Mouse (Mus musculus): ENCODE measurements around the gene Mgat5. TPM values are rescaled to one million over a fixed set of nuclear protein-coding genes. Genes with fewer than 3 reads are reported as not detected.

Gene Mgat5
- polyA plus RNA-seq, 1 experiment from 2014 or later = 13.1 TPM

DNA sequence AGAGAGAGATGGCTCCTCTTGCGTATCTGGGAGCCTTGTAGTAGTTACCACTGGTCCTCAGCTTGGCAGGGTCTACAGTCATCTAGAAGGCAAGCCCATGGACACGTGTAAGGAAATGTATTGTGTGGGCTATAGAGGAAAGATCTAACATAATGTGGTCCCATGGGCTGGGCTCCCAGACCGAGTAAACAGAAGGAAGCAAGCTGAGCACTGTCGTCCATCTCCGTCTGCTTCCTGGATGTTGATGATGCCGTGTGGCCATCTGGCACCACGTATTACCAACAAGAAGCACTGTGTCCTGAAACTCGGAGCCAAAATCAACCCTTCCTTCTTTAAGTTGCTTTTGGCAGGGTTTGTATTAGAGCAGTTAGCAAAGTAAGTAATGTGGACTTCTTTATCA, 163.7 kb downstream of the Mgat5 start:
- Histone ChIP-seq H3K9ac (ENCODE audit: low read depth, low read length) (no peak overlapping the region), H3K9me3 (ENCODE audit: control insufficient read depth, low read length) (no peaks in the 10 kb centered on the region), H3K4me2 (ENCODE audit: low read length) (no peak overlapping the region), H3K36me3 (ENCODE audit: control insufficient read depth, insufficient read depth, low read length) (peaks cover 3% of the 10 kb centered on the region; the same call in 1 of the 2 replicates), H3K27ac (ENCODE audit: low read depth, low read length) (no peak overlapping the region), H3K4me1 (ENCODE audit: control insufficient read depth, insufficient read depth, low read depth, low read length) (no peaks in the 10 kb centered on the region), H3K27me3 (replicated peaks; ENCODE audit: control insufficient read depth, insufficient read depth, low read length) (no peaks in the 10 kb centered on the region), H3K4me3 (ENCODE audit: low read length) (no peak overlapping the region)
- 70% methylated on average over 8 of the region's 8 CpGs for WGBS
- ATAC-seq = no peak

DNA sequence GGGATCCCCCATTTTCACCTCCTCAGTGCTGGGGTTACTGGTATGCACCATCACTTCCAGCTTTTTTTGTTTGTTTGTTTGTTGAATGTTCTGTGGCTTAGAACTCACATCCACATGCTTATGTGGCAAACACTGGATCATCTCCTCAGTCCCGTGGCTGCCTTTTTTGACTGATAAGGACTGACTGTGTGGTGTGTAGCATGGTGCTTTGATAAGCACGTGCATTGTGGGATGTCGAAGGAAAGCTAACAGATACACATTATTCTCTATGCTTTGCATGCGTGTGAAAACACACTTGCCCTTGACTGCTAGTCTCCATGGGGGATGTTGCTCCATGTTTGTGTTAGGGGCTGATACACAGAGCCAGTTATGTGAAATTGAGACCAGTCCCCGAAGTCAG, 164.7 kb downstream of the Mgat5 start:
- Histone ChIP-seq H3K4me1 (ENCODE audit: control insufficient read depth, insufficient read depth, low read depth, low read length) (peaks cover 6% of the 10 kb centered on the region), H3K4me3 (ENCODE audit: low read length) (no peak overlapping the region), H3K4me2 (ENCODE audit: low read length) (no peak overlapping the region), H3K27ac (ENCODE audit: low read depth, low read length) (no peak overlapping the region), H3K9me3 (ENCODE audit: control insufficient read depth, low read length) (no peaks in the 10 kb centered on the region), H3K36me3 (ENCODE audit: control insufficient read depth, insufficient read depth, low read length) (peaks cover 3% of the 10 kb centered on the region; the same call in 1 of the 2 replicates), H3K27me3 (replicated peaks; ENCODE audit: control insufficient read depth, insufficient read depth, low read length) (no peaks in the 10 kb centered on the region), H3K9ac (ENCODE audit: low read depth, low read length) (no peak overlapping the region)
- WGBS = 95% methylated on average over 5 of the region's 5 CpGs
- no peak for ATAC-seq

DNA sequence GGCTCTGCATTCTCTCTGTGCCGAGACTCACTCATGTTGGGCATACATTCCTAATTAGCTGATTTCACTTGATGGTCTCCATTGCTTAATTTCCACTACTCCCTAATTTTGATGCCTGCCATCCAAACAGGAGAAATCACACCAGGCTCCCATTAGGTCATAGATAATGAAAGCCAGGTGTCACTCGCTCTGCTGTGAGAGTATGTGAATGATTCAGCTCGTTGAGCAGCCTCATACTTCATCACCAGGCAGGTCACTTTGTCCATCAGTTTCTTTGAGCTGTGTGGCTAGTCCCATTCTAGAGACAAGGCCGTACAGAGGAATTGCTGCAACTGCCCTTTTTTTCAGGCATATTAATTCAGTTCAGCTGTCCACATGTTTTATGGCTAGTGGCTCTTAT, 167.3 kb downstream of the Mgat5 start:
- H3K27me3 ChIP-seq (replicated peaks; ENCODE audit: control insufficient read depth, insufficient read depth, low read length) = no peaks in the 10 kb centered on the region
- 68% methylated on average over 4 of the region's 4 CpGs for WGBS
- H3K9ac ChIP-seq (ENCODE audit: low read depth, low read length) = no peak overlapping the region
- no peak for ATAC-seq
- peaks cover 6% of the 10 kb centered on the region for H3K4me1 ChIP-seq (ENCODE audit: control insufficient read depth, insufficient read depth, low read depth, low read length)
- no peaks in the 10 kb centered on the region for H3K9me3 ChIP-seq (ENCODE audit: control insufficient read depth, low read length)
- no peak overlapping the region for H3K27ac ChIP-seq (ENCODE audit: low read depth, low read length)
- H3K36me3 ChIP-seq (ENCODE audit: control insufficient read depth, insufficient read depth, low read length) = no peaks in the 10 kb centered on the region
- H3K4me2 ChIP-seq (ENCODE audit: low read length) = no peak overlapping the region
- no peak overlapping the region for H3K4me3 ChIP-seq (ENCODE audit: low read length)

DNA sequence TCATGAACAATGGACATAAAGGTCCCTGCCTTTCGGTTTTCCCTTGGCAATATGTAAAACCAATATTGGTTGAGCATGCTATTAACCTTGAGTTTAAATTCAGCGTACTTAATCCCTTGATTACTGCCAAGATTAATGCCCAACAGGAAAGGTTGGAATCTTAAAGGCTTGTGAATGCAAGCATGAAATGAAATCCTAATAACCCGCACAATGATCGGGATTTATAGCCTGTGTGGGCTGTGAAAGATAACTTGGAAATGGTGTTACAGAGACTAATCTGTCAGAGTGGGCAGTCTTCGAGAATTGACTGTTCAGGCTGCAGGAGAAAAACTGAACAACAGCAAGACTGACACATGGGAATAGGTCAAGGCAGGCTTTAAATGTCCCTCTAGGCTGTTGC, 168.7 kb downstream of the Mgat5 start:
- H3K9ac ChIP-seq (ENCODE audit: low read depth, low read length) = no peak overlapping the region
- H3K36me3 ChIP-seq (ENCODE audit: control insufficient read depth, insufficient read depth, low read length) = no peaks in the 10 kb centered on the region
- H3K4me3 ChIP-seq (ENCODE audit: low read length) = no peak overlapping the region
- peaks cover 6% of the 10 kb centered on the region for H3K4me1 ChIP-seq (ENCODE audit: control insufficient read depth, insufficient read depth, low read depth, low read length)
- H3K9me3 ChIP-seq (ENCODE audit: control insufficient read depth, low read length) = no peaks in the 10 kb centered on the region
- 38% methylated on average over 5 of the region's 5 CpGs for WGBS
- peak overlapping the region; percentile 29 for H3K27ac ChIP-seq (ENCODE audit: low read depth, low read length)
- no peak overlapping the region for H3K4me2 ChIP-seq (ENCODE audit: low read length)
- ATAC-seq = no peak
- H3K27me3 ChIP-seq (replicated peaks; ENCODE audit: control insufficient read depth, insufficient read depth, low read length) = no peaks in the 10 kb centered on the region

DNA sequence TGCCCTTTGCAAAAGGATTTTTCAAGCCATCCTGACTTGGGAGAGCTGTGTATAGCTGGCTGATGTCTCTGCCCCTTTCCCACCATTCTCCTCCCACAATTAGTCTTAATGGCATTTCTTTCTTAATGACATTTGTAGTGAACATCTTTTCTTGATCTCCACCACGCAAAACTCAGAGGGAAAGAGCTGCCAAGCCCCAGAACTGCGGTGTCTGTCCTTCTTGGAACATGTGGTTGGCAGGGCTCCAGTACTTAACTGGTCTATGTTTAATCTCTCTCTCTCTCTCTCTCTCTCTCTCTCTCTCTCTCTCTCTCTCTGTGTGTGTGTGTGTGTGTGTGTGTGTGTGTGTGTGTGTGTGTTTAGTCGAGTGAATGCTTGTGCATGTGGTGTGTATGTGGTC, 169.3 kb downstream of the Mgat5 start:
- WGBS = 51% methylated on average over 3 of the region's 3 CpGs
- Histone ChIP-seq H3K9me3 (ENCODE audit: control insufficient read depth, low read length) (no peaks in the 10 kb centered on the region), H3K27me3 (replicated peaks; ENCODE audit: control insufficient read depth, insufficient read depth, low read length) (no peaks in the 10 kb centered on the region), H3K4me2 (ENCODE audit: low read length) (no peak overlapping the region), H3K9ac (ENCODE audit: low read depth, low read length) (no peak overlapping the region), H3K27ac (ENCODE audit: low read depth, low read length) (0 out of 2 replicates have a peak overlapping the region, but pooled peaks have one; percentile 3), H3K4me1 (ENCODE audit: control insufficient read depth, insufficient read depth, low read depth, low read length) (peaks cover 8% of the 10 kb centered on the region), H3K36me3 (ENCODE audit: control insufficient read depth, insufficient read depth, low read length) (no peaks in the 10 kb centered on the region), H3K4me3 (ENCODE audit: low read length) (no peak overlapping the region)
- ATAC-seq = no peak

DNA sequence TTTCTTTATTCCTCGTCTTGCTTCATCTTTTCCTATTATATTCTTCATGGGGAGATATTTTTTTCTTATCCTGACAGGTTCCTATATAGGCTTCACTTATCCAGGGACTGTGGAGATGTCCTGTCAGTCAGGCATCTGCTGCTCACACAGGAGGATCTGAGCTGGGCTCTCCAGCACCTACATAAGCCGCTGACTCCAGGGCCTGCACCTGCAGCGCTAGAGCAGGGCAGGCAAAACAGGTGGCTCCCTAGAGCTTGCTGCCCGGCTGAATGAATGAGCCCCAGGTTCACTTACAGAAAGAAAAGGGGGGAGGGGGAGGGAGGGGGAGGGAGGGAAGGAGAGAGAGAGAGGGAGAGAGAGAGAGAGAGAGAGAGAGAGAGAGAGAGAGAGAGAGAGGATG, 175.3 kb downstream of the Mgat5 start:
- no peaks in the 10 kb centered on the region for H3K27me3 ChIP-seq (replicated peaks; ENCODE audit: control insufficient read depth, insufficient read depth, low read length)
- no peak overlapping the region for H3K27ac ChIP-seq (ENCODE audit: low read depth, low read length)
- no peak overlapping the region for H3K4me2 ChIP-seq (ENCODE audit: low read length)
- H3K4me1 ChIP-seq (ENCODE audit: control insufficient read depth, insufficient read depth, low read depth, low read length) = peaks cover 13% of the 10 kb centered on the region
- H3K36me3 ChIP-seq (ENCODE audit: control insufficient read depth, insufficient read depth, low read length) = no peaks in the 10 kb centered on the region; the same call in 1 of the 2 replicates
- H3K9ac ChIP-seq (ENCODE audit: low read depth, low read length) = no peak overlapping the region
- no peak overlapping the region for H3K4me3 ChIP-seq (ENCODE audit: low read length)
- no peak for ATAC-seq
- WGBS = 30% methylated on average over 4 of the region's 4 CpGs
- no peaks in the 10 kb centered on the region for H3K9me3 ChIP-seq (ENCODE audit: control insufficient read depth, low read length)

DNA sequence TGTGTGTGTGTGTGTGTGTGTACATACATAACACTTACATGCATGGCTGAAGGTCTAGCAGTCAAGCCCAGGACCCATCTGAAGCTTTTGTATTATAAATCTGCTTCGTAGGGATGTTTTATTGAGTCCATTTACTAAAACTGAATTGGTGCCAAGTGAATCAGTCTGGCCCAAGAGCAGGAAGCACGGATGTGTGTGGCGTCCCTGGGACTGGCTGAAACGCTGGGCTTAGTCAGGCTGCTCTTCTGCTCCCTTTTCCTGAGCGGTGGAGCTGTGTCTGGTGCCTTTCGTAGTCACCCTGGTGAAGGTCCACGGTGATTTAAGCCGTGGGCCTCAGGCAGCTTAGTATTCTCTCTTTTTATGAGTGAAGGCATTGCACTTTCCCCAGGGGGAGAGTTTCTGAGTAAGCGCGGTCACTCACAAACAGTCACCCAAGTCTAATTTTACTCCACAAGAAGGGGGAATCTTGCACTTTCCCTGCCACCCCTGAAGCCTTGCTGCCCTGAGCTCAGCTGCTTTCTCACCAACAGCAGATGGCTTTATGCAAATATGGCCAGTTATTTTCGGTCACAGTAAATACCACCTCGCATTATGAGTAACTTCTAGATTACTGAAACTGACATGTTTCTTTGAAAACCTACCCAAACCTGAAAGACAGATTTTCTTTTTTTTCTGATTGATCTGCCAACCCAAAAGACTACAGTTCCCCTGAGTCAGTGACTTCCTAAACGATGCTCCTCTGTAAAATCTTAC, 176.1 kb downstream of the Mgat5 start:
- no peak overlapping the region for H3K4me3 ChIP-seq (ENCODE audit: low read length)
- H3K27ac ChIP-seq (ENCODE audit: low read depth, low read length) = peak overlapping the region; percentile 40
- H3K4me2 ChIP-seq (ENCODE audit: low read length) = no peak overlapping the region
- H3K9me3 ChIP-seq (ENCODE audit: control insufficient read depth, low read length) = no peaks in the 10 kb centered on the region
- H3K4me1 ChIP-seq (ENCODE audit: control insufficient read depth, insufficient read depth, low read depth, low read length) = peaks cover 13% of the 10 kb centered on the region
- no peaks in the 10 kb centered on the region for H3K27me3 ChIP-seq (replicated peaks; ENCODE audit: control insufficient read depth, insufficient read depth, low read length)
- WGBS = 35% methylated on average over 13 of the region's 13 CpGs
- no peaks in the 10 kb centered on the region; the same call in 1 of the 2 replicates for H3K36me3 ChIP-seq (ENCODE audit: control insufficient read depth, insufficient read depth, low read length)
- no peak for ATAC-seq
- no peak overlapping the region for H3K9ac ChIP-seq (ENCODE audit: low read depth, low read length)

DNA sequence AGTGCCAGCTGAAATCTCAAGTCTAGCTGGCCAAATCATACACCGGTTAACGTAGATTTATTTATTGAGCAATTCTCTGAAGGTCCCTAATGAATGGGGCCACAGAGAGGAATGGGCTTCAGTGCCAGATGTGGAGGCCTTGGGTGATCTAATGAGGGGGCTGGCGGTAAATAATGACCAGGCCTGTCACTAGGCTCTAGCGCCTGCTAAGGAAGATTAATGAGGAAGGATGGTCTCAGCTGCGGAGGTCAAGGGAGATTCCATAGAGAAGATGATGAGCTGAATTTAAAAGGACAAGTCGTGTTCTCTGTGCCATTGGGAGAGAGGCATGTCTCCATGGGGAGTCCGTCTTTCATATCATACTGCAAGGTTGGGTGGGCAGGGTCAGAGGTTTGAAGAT, 178.3 kb downstream of the Mgat5 start:
- Histone ChIP-seq H3K4me3 (ENCODE audit: low read length) (no peak overlapping the region), H3K9me3 (ENCODE audit: control insufficient read depth, low read length) (no peaks in the 10 kb centered on the region), H3K4me2 (ENCODE audit: low read length) (no peak overlapping the region), H3K9ac (ENCODE audit: low read depth, low read length) (no peak overlapping the region), H3K27me3 (replicated peaks; ENCODE audit: control insufficient read depth, insufficient read depth, low read length) (no peaks in the 10 kb centered on the region), H3K27ac (ENCODE audit: low read depth, low read length) (no peak overlapping the region), H3K4me1 (ENCODE audit: control insufficient read depth, insufficient read depth, low read depth, low read length) (peaks cover 13% of the 10 kb centered on the region), H3K36me3 (ENCODE audit: control insufficient read depth, insufficient read depth, low read length) (peaks cover 6% of the 10 kb centered on the region; the same call in 1 of the 2 replicates)
- 55% methylated on average over 7 of the region's 7 CpGs for WGBS
- ATAC-seq = no peak

DNA sequence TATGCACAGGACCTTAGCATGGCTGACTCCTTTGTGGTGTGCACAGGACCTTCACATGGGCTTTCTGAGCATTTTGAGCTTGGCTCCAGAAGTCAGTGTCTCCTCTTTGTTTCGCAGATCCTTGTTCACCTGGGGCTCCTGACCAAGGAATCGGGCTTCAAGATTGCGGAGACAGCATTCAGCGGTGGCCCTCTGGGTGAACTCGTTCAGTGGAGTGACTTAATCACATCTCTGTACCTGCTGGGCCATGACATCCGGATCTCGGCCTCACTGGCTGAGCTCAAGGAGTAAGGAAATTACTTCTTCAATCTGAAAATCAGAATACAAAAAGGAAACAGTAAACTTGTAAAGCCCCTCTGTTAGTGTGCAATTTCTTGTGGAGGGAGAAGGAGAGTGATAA, 182.4 kb downstream of the Mgat5 start:
- Histone ChIP-seq H3K27me3 (replicated peaks; ENCODE audit: control insufficient read depth, insufficient read depth, low read length) (no peaks in the 10 kb centered on the region), H3K9me3 (ENCODE audit: control insufficient read depth, low read length) (no peaks in the 10 kb centered on the region), H3K4me3 (ENCODE audit: low read length) (no peak overlapping the region), H3K4me1 (ENCODE audit: control insufficient read depth, insufficient read depth, low read depth, low read length) (no peaks in the 10 kb centered on the region), H3K27ac (ENCODE audit: low read depth, low read length) (no peak overlapping the region), H3K36me3 (ENCODE audit: control insufficient read depth, insufficient read depth, low read length) (peaks cover 22% of the 10 kb centered on the region), H3K4me2 (ENCODE audit: low read length) (no peak overlapping the region), H3K9ac (ENCODE audit: low read depth, low read length) (no peak overlapping the region)
- ATAC-seq = no peak
- WGBS = 60% methylated on average over 7 of the region's 7 CpGs
